Mouse (Mus musculus) forebrain, embryonic 15.5 days (tissue): ENCODE data around the gene Gbx2. TPM values are rescaled to one million over a fixed set of nuclear protein-coding genes. Genes with fewer than 3 reads are reported as not detected.
A peak's percentile ranks its signal among the peaks of the same experiment; 100 is the strongest.

ENCODE experiments used
- ATAC-seq: fragments of 200-750 bp; cut with Nextera tagmentation; replicated peaks from 2 replicates; pipeline ENCODE4 v1.8.0; 2017; ENCODE audit warnings: mild to moderate bottlenecking, moderate TSS enrichment, moderate library complexity
- H3K27ac ChIP-seq: fragments of 300-500 bp; sonication (generic); replicated peaks from 2 replicates; pipeline ENCODE4 v1.5.1; 2015; ENCODE audit warnings: mild to moderate bottlenecking, inconsistent platforms
- H3K27me3 ChIP-seq: fragments of 300-500 bp; sonication (generic); 2 replicates; pipeline ENCODE4 v1.6.1; 2015; ENCODE audit warnings: inconsistent platforms
- H3K36me3 ChIP-seq: fragments of 300-500 bp; sonication (generic); 2 replicates; pipeline ENCODE4 v1.6.1; 2015; ENCODE audit warnings: mild to moderate bottlenecking, inconsistent platforms
- H3K4me1 ChIP-seq: fragments of 300-500 bp; sonication (generic); 2 replicates; pipeline ENCODE4 v1.6.1; 2015; ENCODE audit warnings: inconsistent platforms
- H3K4me2 ChIP-seq: fragments of 300-500 bp; sonication (generic); replicated peaks from 2 replicates; pipeline ENCODE4 v1.6.1; 2015; ENCODE audit warnings: mild to moderate bottlenecking, inconsistent platforms
- H3K4me3 ChIP-seq: fragments of 300-500 bp; sonication (generic); 2 replicates; pipeline ENCODE4 v1.5.1; 2015; ENCODE audit warnings: mild to moderate bottlenecking, inconsistent platforms
- H3K9ac ChIP-seq: fragments of 300-500 bp; sonication (generic); replicated peaks from 2 replicates; pipeline ENCODE4 v1.6.1; 2015; ENCODE audit warnings: mild to moderate bottlenecking, inconsistent platforms
- H3K9me3 ChIP-seq: fragments of 300-500 bp; sonication (generic); 2 replicates; pipeline ENCODE4 v1.6.1; 2016; ENCODE audit warnings: inconsistent platforms
- WGBS: fragments of 180-500 bp; shearing (Covaris S2); methylation state at CpG from one replicate; pipeline ENCODE4 v1.1.7; 2015; ENCODE audit warnings: mixed read lengths; 5-methylcytosine and 5-hydroxymethylcytosine counted together
- polyA plus RNA-seq: library from polyadenylated mRNA; unstranded; fragments of >200 nt; fragmentation: Nextera tagmentation; extraction: Ambion mirVana; gene quantifications from 2 replicates; pipeline ENCODE4 v1.2.1, GENCODE M21; 2015

Gbx2 gene
- polyA plus RNA-seq, 1 experiment from 2014 or later: 9.3 TPM

DNA sequence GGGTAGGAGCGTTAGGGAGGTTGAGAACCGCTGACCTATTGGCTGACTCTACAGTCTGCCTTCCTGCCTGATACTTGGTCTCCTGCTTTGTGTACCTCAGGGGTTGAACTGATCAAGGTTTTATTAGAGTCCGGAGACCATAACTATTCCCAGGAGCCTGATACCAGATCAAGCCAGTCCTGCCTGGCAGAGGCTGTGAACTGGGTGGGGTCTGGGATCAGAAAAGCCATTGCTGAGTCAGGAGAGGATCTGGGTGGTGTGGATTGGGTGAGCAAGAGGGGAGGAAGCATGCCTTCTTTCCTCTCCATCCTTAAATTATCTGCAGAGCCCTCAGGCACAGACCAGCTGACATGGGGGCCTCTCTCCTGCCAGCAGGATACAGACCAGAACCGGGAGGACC, 28.4 kb upstream of the Gbx2 start:
- H3K4me2 ChIP-seq: no peak overlapping the region
- H3K4me1 ChIP-seq: peaks cover 8% of the 10 kb centered on the region
- WGBS: 83% methylated on average over 4 of the region's 4 CpGs
- H3K9ac ChIP-seq: no peak overlapping the region
- no peak overlapping the region for H3K4me3 ChIP-seq
- ATAC-seq: no peak
- H3K27ac ChIP-seq: no peak overlapping the region
- H3K27me3 ChIP-seq: peaks cover 54% of the 10 kb centered on the region
- no peaks in the 10 kb centered on the region for H3K36me3 ChIP-seq
- H3K9me3 ChIP-seq: no peaks in the 10 kb centered on the region

DNA sequence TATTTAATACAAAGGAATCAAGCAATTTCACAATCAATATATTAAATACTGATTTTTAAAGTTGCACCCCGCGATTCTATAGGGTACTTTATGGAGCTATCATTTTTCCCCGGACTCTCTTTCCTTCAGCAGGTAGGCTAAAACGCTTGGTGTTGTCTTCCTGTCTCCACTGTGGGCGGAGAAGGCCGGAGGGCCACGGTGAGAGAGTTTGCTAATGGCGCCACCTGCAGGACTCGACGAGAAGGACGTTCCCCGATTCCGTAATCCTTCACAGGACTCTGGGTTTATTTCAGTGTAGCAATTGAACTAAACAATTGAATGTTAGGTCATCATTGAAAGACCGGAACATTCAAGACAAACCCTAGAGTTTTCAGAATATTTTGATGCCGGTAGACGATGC, 12.2 kb upstream of the Gbx2 start:
- no peak overlapping the region for H3K27ac ChIP-seq
- ATAC-seq: no peak
- H3K4me3 ChIP-seq: no peak overlapping the region
- 2% methylated on average over 16 of the region's 16 CpGs for WGBS
- no peaks in the 10 kb centered on the region for H3K9me3 ChIP-seq
- H3K4me1 ChIP-seq: peaks cover 23% of the 10 kb centered on the region
- H3K9ac ChIP-seq: no peak overlapping the region
- no peak overlapping the region for H3K4me2 ChIP-seq
- H3K36me3 ChIP-seq: no peaks in the 10 kb centered on the region
- peaks cover 82% of the 10 kb centered on the region for H3K27me3 ChIP-seq

DNA sequence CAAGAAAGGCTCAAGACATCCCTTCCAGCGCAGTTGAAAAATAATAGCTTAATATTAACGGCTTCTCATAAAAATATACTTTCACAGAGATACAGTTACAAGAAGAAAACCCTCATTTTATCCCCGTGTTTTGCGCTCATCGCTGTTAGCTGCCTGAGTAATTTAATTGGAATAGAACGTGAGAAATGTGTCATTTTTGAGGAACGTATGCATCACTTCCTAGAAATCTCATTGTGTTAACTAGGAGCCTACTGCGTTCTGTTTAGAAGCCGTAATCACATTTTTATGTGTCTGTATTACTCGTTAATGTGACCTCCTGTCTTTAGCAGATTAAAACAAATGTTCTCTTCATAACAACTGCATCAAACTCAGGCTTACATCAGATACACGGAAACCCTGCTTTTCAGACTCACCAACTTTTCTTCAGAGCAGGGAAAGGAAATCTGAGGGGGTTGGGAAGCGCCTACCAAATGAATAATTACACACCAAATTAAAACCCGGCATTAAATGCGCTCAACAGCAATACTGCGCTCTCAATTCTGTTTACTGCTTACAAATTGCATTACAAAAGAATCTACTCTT, 11.5 kb upstream of the Gbx2 start:
- no peak overlapping the region for H3K27ac ChIP-seq
- H3K36me3 ChIP-seq: no peaks in the 10 kb centered on the region
- ATAC-seq: no peak
- H3K4me2 ChIP-seq: peak overlapping the region; percentile 36
- 1% methylated on average over 15 of the region's 15 CpGs for WGBS
- peaks cover 82% of the 10 kb centered on the region for H3K27me3 ChIP-seq
- H3K4me3 ChIP-seq: peak overlapping the region; percentile 26
- H3K9me3 ChIP-seq: no peaks in the 10 kb centered on the region
- peaks cover 23% of the 10 kb centered on the region for H3K4me1 ChIP-seq
- H3K9ac ChIP-seq: no peak overlapping the region

DNA sequence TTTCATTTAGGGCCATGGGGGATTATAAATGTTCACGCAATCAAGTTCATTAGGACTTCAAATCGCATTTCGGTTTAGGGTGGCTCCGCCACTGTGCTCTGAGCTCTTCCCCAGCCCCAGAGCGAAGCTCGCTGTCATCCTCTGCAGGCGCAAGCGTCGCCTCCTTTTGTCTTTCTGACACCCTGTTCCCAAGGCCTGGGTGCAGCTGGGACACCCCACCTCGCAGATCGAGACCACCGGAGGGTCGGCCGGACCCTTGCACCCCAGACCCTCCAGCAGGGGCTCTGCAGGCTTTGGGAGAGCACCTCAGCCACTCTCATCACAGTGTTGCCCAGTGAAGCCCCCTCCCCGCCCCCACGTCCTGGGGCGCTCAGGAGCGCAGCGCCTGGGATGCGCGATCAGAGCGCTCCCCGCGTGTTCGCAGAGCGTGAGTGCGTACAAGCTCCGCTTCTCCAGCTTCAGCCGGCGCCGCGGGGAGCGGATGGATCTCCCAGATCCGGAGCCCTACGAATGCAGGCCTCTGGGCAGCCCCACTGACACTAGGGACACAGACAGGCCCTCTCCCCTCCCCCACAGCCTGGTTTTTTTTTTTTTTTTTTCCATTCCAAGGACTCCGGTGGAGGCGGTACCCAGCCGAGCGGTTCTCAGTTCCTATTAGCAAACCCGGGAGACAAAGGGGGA, 10.9 kb upstream of the Gbx2 start:
- WGBS: 1% methylated on average over 40 of the region's 40 CpGs
- Histone ChIP-seq H3K27ac (no peak overlapping the region), H3K4me2 (peak overlapping the region; percentile 36), H3K9ac (0 out of 2 replicates have a peak overlapping the region, but pooled peaks have one; percentile 23), H3K4me3 (peak overlapping the region; percentile 26), H3K27me3 (peaks cover 88% of the 10 kb centered on the region), H3K4me1 (peaks cover 23% of the 10 kb centered on the region), H3K36me3 (no peaks in the 10 kb centered on the region), H3K9me3 (no peaks in the 10 kb centered on the region)
- ATAC-seq: peak; percentile 57; the same call in 1 of the 2 replicates

- WGBS: 6% methylated on average over 15 of the region's 15 CpGs
- Histone ChIP-seq H3K36me3 (no peaks in the 10 kb centered on the region), H3K4me3 (no peak overlapping the region), H3K27me3 (peaks cover 92% of the 10 kb centered on the region), H3K4me2 (no peak overlapping the region), H3K27ac (no peak overlapping the region), H3K9ac (no peak overlapping the region), H3K4me1 (peaks cover 23% of the 10 kb centered on the region), H3K9me3 (no peaks in the 10 kb centered on the region)
- ATAC-seq: no peak
These were observed 10.1 kb upstream of the Gbx2 start for GRCm38 (mm10) chr1:89940961-89941524.

DNA sequence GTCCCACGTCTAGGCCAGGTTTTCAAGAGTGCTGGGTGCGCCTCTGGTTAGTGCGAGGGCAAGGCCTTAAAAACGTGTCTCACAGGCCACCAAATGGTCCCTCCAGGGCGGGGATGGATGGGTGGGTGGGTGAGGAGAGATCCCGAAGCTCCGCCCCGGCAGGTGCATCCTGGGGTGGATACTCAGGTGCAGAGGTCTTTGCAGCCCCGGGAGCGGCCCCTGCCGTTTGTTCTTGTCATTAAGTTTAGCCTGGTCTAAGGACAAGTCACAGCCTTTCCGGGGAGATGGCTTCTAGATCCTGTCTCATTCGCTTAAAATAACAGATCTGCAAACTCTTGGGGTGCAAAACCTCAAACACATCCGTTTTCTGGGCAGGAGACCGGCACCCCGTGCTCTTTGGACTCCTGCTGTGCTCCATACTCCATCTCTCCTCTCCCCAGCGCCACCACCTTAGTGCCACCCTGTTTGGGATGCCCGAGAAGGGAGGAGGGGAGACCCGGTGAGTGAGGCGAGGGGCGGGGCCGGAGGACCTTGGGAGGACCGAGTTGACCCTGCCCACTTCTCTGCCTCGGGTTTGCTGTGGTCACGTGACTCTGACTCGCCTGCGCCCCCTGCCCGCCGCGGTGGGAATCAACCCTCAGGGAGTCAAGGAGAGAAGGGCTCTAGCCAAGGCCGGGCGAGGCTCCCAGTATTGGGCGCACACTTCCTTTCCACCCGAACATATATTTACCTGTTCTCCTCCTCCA, 9.2 kb upstream of the Gbx2 start:
- WGBS: 4% methylated on average over 34 of the region's 34 CpGs

GRCm38 (mm10) chr1:89939596-89939960, 8.6 kb upstream of the Gbx2 start:
- no peak for ATAC-seq
- no peak overlapping the region for H3K4me3 ChIP-seq
- H3K4me1 ChIP-seq: peaks cover 27% of the 10 kb centered on the region
- no peak overlapping the region for H3K9ac ChIP-seq
- no peaks in the 10 kb centered on the region for H3K9me3 ChIP-seq
- peaks cover 92% of the 10 kb centered on the region for H3K27me3 ChIP-seq
- no peak overlapping the region for H3K4me2 ChIP-seq
- H3K36me3 ChIP-seq: no peaks in the 10 kb centered on the region
- 22% methylated on average over 16 of the region's 16 CpGs for WGBS
- H3K27ac ChIP-seq: no peak overlapping the region

More for the DNA sequence above, 9.2 kb upstream of the Gbx2 start:
- H3K4me2 ChIP-seq: no peak overlapping the region
- no peak overlapping the region for H3K27ac ChIP-seq
- H3K27me3 ChIP-seq: peaks cover 92% of the 10 kb centered on the region
- peaks cover 27% of the 10 kb centered on the region for H3K4me1 ChIP-seq
- H3K9ac ChIP-seq: no peak overlapping the region
- no peak overlapping the region for H3K4me3 ChIP-seq
- H3K9me3 ChIP-seq: no peaks in the 10 kb centered on the region
- no peak for ATAC-seq
- no peaks in the 10 kb centered on the region for H3K36me3 ChIP-seq

GRCm38 (mm10) chr1:89938884-89939595, 8.1 kb upstream of the Gbx2 start:
- H3K4me2 ChIP-seq: no peak overlapping the region
- H3K36me3 ChIP-seq: no peaks in the 10 kb centered on the region
- 18% methylated on average over 16 of the region's 16 CpGs for whole genome bisulfite sequencing
- H3K27ac ChIP-seq: no peak overlapping the region
- no peak overlapping the region for H3K9ac ChIP-seq
- H3K4me3 ChIP-seq: no peak overlapping the region
- no peak for ATAC-seq
- no peaks in the 10 kb centered on the region for H3K9me3 ChIP-seq
- H3K4me1 ChIP-seq: peaks cover 32% of the 10 kb centered on the region
- H3K27me3 ChIP-seq: peaks cover 92% of the 10 kb centered on the region

DNA sequence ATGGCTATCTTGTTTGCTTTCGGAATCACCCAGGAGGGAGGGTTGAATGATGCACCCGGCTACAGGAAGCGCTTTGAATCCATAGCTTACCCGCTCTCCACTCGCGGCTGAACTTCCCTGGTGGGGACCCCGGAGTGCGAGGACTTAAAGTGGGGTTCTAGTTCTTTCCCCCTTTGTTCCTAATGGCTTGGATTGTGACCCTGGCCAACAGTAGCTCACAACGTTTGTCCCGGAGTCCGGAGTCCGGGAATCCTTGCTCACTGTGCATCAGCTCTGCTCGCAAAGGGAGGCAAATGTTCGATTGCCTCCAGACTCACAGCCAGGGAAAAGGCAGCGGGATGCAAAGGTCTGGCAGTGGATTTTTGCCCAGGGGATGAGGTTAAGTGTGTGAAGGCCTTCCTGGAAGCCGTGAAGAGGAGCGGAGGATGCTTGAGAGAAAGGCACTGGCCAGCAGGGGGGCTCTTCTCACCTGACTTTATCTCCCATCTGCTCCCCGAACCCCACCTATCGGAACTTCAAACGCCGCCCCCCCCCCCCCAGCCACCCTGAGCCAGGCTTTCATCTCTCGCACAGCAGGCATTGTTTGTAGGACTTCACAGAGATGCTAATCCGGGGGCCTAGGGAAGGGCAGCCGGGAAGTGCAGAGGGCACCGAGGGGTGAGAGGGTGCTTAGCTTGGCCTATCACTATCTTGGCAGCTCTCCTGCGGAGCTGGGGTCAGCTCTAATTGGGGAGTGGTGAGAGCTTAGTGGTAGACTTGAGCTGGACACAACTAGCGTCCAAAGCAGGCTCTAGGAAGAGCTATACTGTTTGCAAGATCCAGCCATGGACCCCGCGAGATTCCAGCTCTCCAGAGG, 4.7 kb upstream of the Gbx2 start:
- Histone ChIP-seq H3K9ac (no peak overlapping the region), H3K4me2 (no peak overlapping the region), H3K4me1 (peaks cover 31% of the 10 kb centered on the region), H3K27me3 (peaks cover 97% of the 10 kb centered on the region), H3K27ac (no peak overlapping the region), H3K4me3 (no peak overlapping the region), H3K9me3 (no peaks in the 10 kb centered on the region), H3K36me3 (no peaks in the 10 kb centered on the region)
- ATAC-seq: no peak
- WGBS: 1% methylated on average over 29 of the region's 29 CpGs

DNA sequence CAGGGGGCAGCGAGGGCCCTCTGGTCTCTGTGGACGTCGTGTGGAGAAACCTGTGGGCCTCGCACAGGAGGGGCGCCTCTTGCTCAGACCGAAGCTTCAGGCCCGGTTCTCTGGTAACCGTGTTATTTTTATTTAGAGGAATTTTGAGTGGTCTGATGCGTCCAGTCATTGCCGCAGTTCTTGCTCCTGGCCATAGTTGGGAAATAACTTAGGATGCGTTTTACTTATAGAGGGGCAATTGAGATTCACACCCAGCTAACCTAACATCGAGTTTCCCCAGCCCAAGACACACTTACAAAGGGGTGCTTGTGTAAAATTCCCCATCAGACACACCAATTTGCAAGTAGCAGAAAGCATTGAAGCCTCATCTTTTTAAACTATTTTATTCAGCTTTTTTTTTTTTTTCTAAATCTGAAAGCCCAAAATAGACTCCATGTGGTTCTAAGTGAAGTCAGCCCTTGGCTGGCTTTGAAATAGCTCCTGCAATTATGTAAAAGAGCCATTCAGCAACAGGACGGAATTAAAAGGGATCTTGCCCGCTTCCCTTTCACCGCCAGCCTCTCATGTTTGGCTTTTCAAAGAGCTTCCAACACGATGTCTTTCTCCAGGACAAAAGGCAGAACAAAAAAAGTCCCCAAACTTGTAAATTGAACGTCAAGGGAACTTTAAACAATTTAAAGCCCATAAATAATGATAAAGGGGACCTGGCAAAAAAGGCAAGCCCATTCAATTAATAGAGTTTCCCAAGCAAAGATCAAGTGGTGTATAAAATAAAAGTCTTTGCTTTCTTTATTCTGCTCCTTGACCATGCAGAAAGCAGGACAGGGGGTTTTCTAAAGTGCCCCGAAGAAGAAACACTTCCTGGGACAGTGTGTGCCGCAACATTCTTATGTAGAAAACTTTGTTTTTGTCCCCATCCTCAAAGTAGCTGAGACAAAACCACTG, 3.6 kb upstream of the Gbx2 start:
- Histone ChIP-seq H3K4me3 (no peak overlapping the region), H3K9ac (no peak overlapping the region), H3K27ac (no peak overlapping the region), H3K9me3 (no peaks in the 10 kb centered on the region), H3K4me1 (peaks cover 37% of the 10 kb centered on the region), H3K36me3 (no peaks in the 10 kb centered on the region), H3K27me3 (peaks cover 98% of the 10 kb centered on the region), H3K4me2 (no peak overlapping the region)
- ATAC-seq: no peak
- under 1% methylated on average over 19 of the region's 19 CpGs for WGBS
